Mouse (Mus musculus): Measurements from ENCODE around the gene Stx7.

Gene Stx7

DNA sequence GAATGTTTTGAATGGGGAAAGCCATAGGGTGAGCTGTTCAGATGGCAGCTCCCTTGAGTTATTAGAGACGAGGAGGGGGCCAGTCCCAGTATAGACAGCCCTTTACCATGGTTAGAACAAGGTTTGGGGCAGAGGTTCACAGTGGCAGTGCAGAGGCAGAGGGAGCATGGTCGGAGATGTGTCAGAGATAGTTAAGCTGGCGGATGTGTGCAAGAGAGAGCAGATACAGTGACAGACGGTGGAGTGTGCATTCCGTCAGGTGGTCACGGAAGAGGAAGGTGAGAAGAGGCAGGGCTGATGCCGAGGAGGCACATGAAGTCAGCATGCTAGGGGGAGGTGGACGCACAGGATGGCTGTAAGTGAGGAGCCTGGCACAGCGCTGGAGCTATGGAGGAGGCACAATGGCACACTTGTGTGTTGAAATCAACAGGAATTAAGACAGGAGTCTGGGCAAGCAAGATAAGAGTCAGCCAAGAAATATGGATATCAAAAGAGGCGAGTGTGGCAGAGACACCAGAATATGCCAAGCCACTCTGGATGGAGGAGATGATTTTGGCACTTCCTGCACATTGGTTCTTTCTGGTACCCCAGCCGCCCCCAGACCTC, 19.0 kb downstream of the Stx7 start:
- no peak for DNase-seq

GRCm38 (mm10) chr10:24168854-24169253, 19.8 kb downstream of the Stx7 start:
- DNase-seq = no peak

DNA sequence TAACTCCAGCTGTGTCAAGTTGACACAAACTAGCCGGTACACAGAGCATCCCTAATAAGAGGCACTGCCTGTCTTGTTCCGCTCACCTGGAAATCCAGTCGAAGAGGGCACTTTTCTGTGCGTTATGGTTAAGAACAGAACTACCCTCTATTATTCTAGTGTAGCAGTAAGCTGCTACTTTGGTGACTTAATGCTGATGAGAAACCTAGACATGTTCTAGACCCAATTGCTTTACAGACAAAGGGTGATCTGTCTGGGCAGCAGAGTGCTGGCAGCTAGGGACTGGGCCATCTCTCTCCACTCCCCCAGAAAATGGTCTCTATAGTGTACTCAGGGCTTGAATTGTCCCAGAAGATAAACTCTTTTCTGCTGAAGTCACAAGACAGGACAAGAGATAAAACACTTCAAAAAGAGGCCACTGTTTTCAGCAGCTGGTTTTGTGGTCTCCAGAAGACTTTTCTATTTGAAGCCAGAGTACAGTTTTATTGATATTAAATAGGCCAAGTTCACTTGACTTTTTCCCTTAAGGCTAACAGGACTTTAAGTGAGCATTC, 22.9 kb downstream of the Stx7 start:
- DNase-seq = no peak

DNA sequence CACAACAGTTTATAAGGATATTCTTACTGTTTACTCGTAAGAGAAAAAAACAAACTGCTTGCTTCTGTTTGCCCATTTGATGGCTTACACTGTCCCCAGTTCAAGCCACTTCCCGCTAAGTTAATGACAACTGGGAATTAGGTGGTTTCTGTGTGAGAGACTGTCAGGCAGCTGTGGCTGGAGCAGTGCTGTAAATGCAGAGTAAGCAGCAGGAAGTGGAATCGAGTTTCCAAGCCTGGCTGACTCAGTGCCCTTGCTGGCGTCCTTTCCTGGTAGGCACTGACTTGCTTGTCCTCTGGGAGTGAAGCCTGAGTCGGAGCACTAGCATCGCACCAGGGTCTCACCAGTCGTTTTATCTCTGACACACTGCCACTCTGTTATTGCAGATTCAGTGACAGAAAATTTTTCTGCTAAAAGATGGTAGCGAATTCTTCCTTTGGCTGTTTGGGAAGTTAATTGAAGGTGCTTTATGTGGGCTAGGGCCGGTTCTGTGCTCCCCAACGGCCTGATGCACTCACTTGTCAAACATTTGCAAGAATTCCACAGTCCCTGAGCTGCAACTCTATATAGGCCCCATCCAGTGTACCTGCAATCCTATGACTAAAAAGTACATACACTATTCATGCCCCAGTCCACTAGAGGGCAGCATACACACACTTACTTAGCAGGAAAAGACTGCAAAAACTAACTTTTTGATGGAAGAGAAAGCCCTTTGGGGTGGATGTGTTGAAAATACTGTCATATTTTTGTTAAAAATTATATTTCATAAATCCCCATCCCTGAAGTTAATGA, 24.3 kb downstream of the Stx7 start:
- peak; percentile 32 for DNase-seq

GRCm38 (mm10) chr10:24190392-24190791, 41.3 kb downstream of the Stx7 start:
- no peak for DNase-seq

DNA sequence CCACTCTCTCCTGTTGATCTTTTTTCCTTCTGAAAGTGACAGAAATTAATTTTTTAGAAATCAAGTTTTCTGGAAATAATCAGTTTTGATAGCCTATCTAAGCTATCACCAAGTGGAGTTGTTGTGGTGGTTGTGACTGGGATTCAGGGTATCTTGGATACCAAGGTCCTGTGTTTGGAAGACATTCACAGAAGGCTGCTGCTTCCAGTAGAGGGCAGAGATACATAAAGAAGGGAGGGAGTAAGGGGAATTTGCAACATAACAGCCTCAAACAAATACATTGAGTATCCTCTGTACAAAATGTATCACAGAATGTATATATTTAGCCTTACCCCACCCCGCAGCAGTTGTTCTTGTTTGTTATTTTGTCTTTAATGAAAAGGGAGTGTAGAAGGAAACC, 42.9 kb downstream of the Stx7 start:
- DNase-seq = no peak

DNA sequence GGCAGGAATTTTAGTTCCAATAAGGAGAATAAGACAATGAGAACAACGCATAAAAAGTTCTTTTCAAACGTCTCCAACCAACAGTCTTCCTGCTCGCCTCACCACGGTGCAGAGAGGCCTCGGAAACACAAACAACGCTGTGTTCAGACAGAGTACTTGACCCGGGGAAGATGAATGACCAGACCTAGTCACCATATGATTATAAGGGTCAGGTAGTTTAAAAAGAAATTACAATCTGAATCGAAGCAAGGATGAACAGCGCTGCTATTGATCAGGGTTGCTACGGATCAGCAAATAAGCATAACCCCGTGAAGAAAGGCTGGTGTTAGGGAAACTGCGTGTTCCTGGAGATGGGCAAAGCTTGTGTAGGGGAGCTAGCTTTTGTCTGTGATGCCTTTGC, 50.2 kb downstream of the Stx7 start:
- no peak for DNase-seq

GRCm38 (mm10) chr10:24200099-24200498, 51.0 kb downstream of the Stx7 start:
- DNase-seq = no peak

GRCm38 (mm10) chr10:24210075-24210474, 61.0 kb downstream of the Stx7 start:
- DNase-seq = no peak

GRCm38 (mm10) chr10:24213297-24213696, 64.2 kb downstream of the Stx7 start:
- DNase-seq = no peak

DNA sequence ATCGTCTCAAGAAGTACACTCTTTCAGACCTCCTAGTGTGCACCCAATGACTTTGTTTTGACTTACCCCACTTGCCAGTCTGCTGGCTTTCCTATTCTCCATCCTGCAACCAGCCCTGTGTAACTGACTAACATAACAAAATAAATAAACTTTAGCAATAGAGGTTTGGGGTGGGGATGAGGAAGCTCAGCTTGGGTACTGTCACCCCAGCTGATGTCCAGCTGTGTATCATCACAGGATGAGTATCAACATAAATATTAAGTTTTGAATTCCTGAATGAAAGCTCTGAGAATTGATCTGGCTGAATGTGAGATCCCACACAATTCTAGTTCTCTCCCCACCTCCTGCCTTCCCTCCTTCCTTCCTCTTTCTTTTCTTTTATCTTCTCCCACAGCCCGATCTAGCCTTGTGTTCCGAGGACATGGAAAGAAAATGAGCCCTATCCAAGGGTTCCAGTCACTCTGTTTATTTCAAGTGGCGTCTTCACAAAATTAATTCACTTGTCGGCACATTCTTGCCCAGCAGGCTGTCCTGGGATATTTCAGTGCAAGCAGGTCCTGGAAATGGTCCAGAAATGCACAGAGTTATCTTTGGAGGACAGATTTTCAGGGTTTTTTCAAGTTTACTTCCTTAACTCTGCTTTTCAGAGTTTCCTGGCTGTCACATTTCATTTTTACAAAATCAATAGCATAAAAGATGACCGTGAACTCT, 68.6 kb downstream of the Stx7 start:
- no peak for DNase-seq

DNA sequence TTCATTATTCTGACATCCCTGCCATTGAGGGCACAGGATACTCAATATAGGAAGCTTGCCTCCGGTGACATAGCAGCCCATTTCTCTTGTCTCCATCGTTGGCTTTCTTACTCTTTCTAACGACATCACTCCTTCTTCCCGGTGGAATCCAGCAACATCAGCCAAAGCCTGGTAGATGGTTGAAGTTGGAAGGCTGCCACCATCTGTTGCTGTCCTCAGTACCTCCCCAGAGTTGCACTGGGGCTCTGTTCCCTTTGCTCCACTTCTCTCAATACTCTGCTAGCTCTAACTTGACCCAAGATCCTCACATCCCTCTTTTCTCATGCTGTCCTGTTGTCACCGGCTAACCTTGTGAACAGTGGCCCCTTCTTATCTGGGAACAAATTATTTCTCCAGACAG, 71.8 kb downstream of the Stx7 start:
- DNase-seq = no peak

DNA sequence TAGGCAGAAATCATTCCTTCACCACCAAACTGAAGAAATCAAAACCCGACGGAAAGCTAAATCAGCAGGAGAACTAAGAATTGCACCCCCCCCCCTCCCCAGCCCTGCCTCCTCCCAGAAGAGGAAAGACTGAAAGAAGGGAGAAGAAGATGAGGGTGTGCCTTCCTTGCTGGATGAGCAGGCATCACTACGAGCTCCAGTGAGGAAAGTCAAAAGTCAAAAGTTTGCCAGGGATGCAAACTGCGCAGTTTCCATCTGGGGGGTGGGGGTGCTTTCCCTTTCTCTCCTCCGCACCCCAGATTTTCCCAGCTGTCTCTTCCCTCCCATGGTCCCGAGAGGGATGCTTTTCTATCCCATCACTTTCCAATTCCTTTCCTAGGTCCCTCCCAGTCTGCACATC, 73.8 kb downstream of the Stx7 start:
- no peak for DNase-seq

DNA sequence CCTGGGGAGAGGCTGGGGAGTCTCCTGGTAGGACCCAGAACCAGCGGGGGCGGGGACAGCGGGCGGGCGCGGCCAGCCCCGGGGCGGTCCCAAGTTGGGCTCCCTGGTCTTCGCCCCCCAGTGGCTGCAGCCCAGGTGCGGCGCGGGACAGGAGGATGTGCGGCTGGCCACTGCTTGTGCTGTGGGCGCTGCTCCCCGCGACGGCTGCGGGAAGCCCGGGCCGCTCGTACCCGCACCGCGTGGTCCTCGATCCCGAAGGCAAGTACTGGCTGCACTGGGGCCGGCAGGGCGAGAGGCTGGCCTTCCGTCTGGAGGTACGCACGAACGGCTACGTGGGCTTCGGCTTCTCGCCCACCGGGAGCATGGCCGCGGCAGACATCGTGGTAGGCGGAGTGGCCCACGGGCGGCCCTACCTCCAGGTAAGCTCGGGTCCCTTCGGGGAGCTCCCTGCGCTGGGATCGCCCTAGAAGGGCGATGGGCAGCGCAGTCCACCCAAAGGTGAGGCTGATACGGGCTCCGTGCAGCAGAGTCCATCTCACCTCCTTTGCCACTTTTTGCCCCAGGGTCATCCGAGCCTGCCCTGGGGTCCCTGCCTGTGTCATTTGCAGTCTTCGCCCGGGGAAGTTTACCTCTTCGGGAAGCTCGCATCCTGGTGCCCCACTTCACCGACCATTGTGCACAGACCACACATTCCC, 74.5 kb downstream of the Stx7 start, which contains the start of gene Moxd1:
Gene Moxd1, plus strand, starts transcription at position 69 of the 695 bp plus-strand sequence.
- DNase-seq = no peak

DNA sequence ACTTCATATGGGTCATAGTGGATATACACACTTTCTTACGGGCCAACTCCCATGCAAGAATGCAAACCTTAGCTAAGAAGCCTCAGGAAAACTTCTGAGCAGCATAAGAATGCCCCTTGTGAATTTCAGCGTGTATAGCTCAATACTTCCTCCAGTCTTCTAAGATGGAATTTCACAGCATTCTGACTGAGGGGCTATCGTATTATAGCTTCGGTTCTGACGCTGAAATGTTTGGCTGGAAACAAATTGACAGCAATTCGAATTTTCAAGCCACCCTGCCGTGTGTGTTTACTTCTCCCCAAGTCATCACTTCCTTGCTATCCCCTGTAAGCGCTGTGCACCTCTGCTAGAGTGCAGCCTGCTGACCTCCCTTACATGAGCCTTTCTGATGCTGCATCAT, 75.5 kb downstream of the Stx7 start:
- DNase-seq = no peak

DNA sequence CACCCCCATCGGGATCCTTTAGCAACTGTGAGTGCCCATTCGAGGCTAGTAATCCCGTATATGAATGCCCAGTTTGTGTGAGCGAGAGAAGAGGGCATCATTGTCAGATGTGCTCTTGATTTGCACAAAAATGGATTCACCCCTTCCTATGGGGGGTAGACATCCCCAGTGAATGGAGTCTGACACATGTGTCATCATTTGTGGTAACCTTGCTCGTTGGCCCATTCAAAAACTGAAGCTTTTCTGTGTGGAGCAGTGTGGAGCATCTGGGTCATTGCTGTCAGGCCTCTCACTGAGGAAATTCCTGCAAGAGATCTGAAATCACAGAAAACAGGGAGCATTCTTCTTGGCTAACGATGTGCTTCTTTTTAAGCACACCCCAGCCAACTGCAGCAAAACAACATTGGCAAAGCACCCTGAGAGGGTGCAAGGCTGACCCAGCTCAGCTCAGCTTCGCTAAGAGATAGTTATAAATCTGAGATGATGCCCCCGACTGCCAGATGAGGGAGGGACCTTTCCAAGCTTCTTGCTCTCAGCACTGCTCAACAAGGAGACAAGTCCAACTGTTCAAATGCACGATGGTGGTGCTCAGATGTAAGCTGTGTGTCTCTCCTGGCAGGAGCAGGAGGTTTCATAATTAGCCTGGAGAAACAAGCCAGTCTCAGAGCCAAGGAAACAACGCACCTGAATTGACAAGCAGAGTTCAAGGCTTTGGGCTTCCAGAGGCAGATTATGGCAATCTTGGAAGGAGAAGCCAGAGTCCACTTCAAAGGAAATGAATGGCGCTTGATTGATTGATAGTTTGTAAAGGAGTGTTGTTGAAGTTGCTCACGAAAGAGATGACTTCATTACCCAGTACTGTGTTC, 79.4 kb downstream of the Stx7 start:
- no peak for DNase-seq

DNA sequence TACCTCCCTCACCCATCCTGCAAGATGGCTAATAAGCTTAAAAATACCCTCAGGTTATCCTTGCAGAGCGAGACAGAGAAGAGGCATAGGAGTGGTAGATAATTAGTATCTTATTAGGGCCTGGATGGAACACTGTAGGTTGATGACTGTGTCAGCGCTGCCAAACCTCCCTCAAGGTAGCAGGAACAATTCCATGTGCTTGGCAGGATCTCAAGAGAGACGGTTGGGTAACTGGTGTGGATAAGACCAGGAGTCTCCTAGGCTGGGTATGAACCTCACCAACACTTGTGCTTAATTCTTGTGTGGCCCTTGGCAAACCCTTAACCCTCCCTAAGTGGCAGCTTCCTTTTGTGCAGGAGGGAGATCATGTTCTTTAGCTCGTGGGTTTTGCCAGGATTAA, 83.2 kb downstream of the Stx7 start:
- DNase-seq = no peak

GRCm38 (mm10) chr10:24235426-24236283, 86.6 kb downstream of the Stx7 start:
- no peak for DNase-seq
